Mouse (Mus musculus): ENCODE data around the gene Terf2ip. TPM values are rescaled to one million over a fixed set of nuclear protein-coding genes. Genes with fewer than 3 reads are reported as not detected.

Terf2ip gene
- polyA plus RNA-seq, 1 experiment from 2014 or later = 16.7 TPM

DNA sequence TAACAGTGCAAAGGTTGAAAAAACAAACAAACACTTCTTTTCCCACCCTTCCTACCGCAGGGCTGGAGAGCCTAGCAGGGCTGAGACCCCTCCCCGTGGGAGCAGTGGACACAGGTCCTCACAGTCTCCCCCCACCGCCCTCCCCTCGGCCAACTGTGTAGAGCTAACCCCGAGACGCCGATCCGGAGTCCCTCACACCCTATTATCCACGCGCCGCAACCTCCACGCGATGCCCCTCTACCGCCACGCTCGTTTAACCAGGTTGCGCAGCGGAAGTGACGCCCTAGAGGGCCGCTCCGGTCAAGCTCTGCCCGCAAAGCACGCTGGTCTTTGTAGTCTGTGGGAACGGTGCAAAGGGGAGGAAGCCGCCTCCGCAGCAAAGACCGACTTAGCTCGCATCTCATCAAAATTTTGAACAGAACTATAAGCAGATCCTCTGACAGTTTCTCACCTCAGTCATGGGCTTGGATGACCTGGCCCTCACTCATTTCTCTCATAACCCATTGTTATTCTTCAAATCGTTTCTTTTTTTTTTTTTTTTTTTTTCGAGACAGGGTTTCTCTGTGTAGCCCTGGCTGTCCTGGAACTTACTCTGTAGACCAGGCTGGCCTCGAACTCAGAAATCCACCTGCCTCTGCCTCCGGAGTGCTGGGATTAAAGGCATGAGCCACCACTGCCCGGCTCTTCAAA, 19.0 kb upstream of the Terf2ip start, which contains the start of gene Adat1:
Adat1 (minus strand) TSS at position 290 of the 690 bp plus-strand sequence.
- no peaks in the 10 kb centered on the region for H3K27me3 ChIP-seq (ENCODE audit: control insufficient read depth, insufficient read depth, low read length)
- H3K27ac ChIP-seq (ENCODE audit: low read depth, low read length) = no peak within 1 kb of the TSS
- peaks cover 32% of the 10 kb centered on the region for H3K36me3 ChIP-seq (ENCODE audit: control insufficient read depth, insufficient read depth, low read length)
- peak within 1 kb of the TSS; percentile 68 for H3K4me3 ChIP-seq (ENCODE audit: low read depth, low read length)
- H3K4me2 ChIP-seq = peak within 1 kb of the TSS; percentile 72
- peaks cover 6% of the 10 kb centered on the region; the same call in 1 of the 2 replicates for H3K4me1 ChIP-seq (ENCODE audit: control insufficient read depth, insufficient read depth, low read length)
- H3K9me3 ChIP-seq (replicated peaks; ENCODE audit: control insufficient read depth, low read length) = no peaks in the 10 kb centered on the region
- peak; percentile 91 for ATAC-seq (replicated peaks; ENCODE audit: insufficient number of reproducible peaks, low FRiP score, low TSS enrichment)
- peak within 1 kb of the TSS; percentile 76 for H3K9ac ChIP-seq (ENCODE audit: low read depth, low read length)
- 3% methylated on average over 32 of the region's 33 CpGs for WGBS (ENCODE audit: insufficient replicate concordance)

DNA sequence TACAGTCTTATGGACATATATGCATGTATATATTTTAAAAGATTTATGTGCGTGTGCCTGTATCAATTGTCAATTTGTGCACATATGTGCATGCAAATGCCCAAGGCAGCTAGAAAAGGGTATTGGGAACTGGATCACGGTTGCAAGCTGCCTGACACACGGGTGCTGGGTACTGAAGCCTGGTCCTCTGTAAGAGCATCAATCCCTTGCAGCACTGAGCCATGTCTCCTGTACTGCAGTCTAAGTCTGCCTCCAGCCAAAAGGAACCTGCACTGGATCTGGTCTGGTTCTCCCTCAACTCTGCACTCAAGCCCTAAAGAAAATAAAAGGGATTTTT, 18.5 kb upstream of the Terf2ip start:
- ATAC-seq (replicated peaks; ENCODE audit: insufficient number of reproducible peaks, low FRiP score, low TSS enrichment) = no peak
- no peak overlapping the region for H3K4me2 ChIP-seq
- 63% methylated on average over 3 of the region's 3 CpGs for WGBS (ENCODE audit: insufficient replicate concordance)
- H3K27me3 ChIP-seq (ENCODE audit: control insufficient read depth, insufficient read depth, low read length) = no peaks in the 10 kb centered on the region
- no peak overlapping the region for H3K27ac ChIP-seq (ENCODE audit: low read depth, low read length)
- peaks cover 33% of the 10 kb centered on the region for H3K36me3 ChIP-seq (ENCODE audit: control insufficient read depth, insufficient read depth, low read length)
- H3K9ac ChIP-seq (ENCODE audit: low read depth, low read length) = no peak overlapping the region
- H3K4me1 ChIP-seq (ENCODE audit: control insufficient read depth, insufficient read depth, low read length) = peaks cover 6% of the 10 kb centered on the region; the same call in 1 of the 2 replicates
- no peaks in the 10 kb centered on the region for H3K9me3 ChIP-seq (replicated peaks; ENCODE audit: control insufficient read depth, low read length)
- H3K4me3 ChIP-seq (ENCODE audit: low read depth, low read length) = no peak overlapping the region

DNA sequence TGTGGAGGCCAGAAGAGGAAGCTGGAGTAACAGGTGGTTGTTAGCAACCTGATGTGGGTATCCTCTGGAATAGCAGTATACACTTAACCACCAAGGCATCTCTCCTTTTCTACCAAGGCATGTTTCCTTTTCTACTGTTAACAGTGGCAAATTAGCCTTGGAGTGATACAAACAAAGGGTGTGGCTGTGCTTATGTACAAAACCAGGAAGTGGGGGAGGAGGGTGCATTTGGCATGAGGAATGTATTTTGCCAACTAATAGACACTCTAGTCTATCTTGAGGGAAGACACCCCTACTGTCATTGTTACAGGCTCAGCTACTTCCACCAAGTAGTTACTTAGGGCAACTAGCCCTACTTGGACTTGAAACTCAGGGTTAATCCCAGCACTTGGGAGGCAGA, 6.4 kb upstream of the Terf2ip start:
- H3K4me3 ChIP-seq (ENCODE audit: low read depth, low read length) = no peak overlapping the region
- H3K9ac ChIP-seq (ENCODE audit: low read depth, low read length) = no peak overlapping the region
- peaks cover 47% of the 10 kb centered on the region for H3K36me3 ChIP-seq (ENCODE audit: control insufficient read depth, insufficient read depth, low read length)
- H3K4me2 ChIP-seq = no peak overlapping the region
- ATAC-seq (replicated peaks; ENCODE audit: insufficient number of reproducible peaks, low FRiP score, low TSS enrichment) = no peak
- no peaks in the 10 kb centered on the region for H3K27me3 ChIP-seq (ENCODE audit: control insufficient read depth, insufficient read depth, low read length)
- H3K27ac ChIP-seq (ENCODE audit: low read depth, low read length) = no peak overlapping the region
- H3K9me3 ChIP-seq (replicated peaks; ENCODE audit: control insufficient read depth, low read length) = no peaks in the 10 kb centered on the region
- H3K4me1 ChIP-seq (ENCODE audit: control insufficient read depth, insufficient read depth, low read length) = no peaks in the 10 kb centered on the region

DNA sequence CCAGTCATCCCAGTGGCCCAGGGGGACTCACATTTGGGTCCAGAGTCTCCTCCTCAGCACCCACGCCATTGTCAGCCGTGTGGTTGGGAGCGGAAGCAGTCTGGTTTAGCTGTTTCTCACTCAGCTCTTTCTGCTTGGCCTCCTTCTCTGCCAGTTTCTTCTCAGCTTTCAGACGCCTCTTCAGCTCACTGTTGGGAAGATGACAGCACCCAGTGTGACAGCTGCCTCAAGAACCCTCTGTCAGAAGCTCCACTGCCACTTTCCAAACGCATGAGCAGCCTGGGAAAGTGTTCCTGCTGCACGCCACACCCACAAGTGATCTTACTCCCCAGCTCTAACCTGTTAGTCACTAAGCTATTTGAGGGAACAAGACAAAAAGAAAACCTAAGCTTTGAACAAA, 5.6 kb upstream of the Terf2ip start:
- Histone ChIP-seq H3K4me1 (ENCODE audit: control insufficient read depth, insufficient read depth, low read length) (peaks cover 4% of the 10 kb centered on the region; the same call in 1 of the 2 replicates), H3K9ac (ENCODE audit: low read depth, low read length) (no peak overlapping the region), H3K9me3 (replicated peaks; ENCODE audit: control insufficient read depth, low read length) (no peaks in the 10 kb centered on the region), H3K4me2 (no peak overlapping the region), H3K27me3 (ENCODE audit: control insufficient read depth, insufficient read depth, low read length) (no peaks in the 10 kb centered on the region), H3K27ac (ENCODE audit: low read depth, low read length) (no peak overlapping the region), H3K36me3 (ENCODE audit: control insufficient read depth, insufficient read depth, low read length) (peaks cover 38% of the 10 kb centered on the region), H3K4me3 (ENCODE audit: low read depth, low read length) (no peak overlapping the region)
- 86% methylated on average over 6 of the region's 6 CpGs for WGBS (ENCODE audit: insufficient replicate concordance)
- no peak for ATAC-seq (replicated peaks; ENCODE audit: insufficient number of reproducible peaks, low FRiP score, low TSS enrichment)

DNA sequence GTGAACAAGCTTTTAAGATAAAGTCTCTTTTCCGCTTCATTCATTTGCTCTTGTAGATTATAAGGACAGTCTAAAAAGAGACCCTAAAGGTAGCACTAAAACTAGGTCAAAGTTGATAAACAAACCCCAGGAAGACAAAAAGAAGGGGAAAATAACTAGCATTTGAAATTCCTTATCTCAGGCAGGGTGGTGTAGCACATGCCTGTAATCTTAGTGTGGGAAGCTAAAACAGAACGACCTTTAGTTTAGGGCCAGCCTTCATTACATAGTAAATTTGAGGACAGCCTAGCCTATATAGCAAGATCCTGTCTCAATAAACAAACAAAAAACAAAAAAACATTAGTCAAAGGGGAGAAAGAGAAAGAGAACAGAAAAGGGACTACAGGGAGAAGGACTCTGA, 3.5 kb upstream of the Terf2ip start:
- no peak overlapping the region for H3K4me2 ChIP-seq
- no peaks in the 10 kb centered on the region for H3K27me3 ChIP-seq (ENCODE audit: control insufficient read depth, insufficient read depth, low read length)
- no peak overlapping the region for H3K27ac ChIP-seq (ENCODE audit: low read depth, low read length)
- no peaks in the 10 kb centered on the region for H3K9me3 ChIP-seq (replicated peaks; ENCODE audit: control insufficient read depth, low read length)
- no peak for ATAC-seq (replicated peaks; ENCODE audit: insufficient number of reproducible peaks, low FRiP score, low TSS enrichment)
- peaks cover 9% of the 10 kb centered on the region for H3K4me1 ChIP-seq (ENCODE audit: control insufficient read depth, insufficient read depth, low read length)
- no peak overlapping the region for H3K4me3 ChIP-seq (ENCODE audit: low read depth, low read length)
- peaks cover 18% of the 10 kb centered on the region for H3K36me3 ChIP-seq (ENCODE audit: control insufficient read depth, insufficient read depth, low read length)
- WGBS (ENCODE audit: insufficient replicate concordance) = 85% methylated on average over 2 of the region's 2 CpGs
- no peak overlapping the region for H3K9ac ChIP-seq (ENCODE audit: low read depth, low read length)

DNA sequence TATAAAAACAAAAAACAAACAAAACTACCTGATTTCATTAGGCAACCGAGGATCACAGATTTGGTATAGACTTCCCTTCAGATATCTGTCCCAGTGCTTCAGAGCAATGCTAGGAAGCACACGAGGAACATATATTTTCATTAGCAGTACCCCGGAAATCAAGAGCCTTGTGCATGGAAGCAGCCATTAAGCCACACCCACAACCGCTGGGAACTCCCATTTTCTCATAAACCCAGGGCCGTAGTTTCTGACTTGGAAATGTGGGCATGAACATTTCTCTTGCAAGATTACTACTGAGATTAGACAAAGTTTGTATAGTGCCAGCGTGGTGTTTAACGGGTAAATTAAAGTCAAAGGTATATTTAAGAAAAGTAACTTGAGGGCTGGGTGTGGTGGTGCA, 1.6 kb upstream of the Terf2ip start:
- WGBS (ENCODE audit: insufficient replicate concordance) = 87% methylated on average over 7 of the region's 7 CpGs
- H3K9ac ChIP-seq (ENCODE audit: low read depth, low read length) = no peak overlapping the region
- no peak overlapping the region; the same call in 1 of the 2 replicates for H3K4me2 ChIP-seq
- no peaks in the 10 kb centered on the region for H3K27me3 ChIP-seq (ENCODE audit: control insufficient read depth, insufficient read depth, low read length)
- H3K36me3 ChIP-seq (ENCODE audit: control insufficient read depth, insufficient read depth, low read length) = peaks cover 4% of the 10 kb centered on the region
- ATAC-seq (replicated peaks; ENCODE audit: insufficient number of reproducible peaks, low FRiP score, low TSS enrichment) = no peak
- H3K4me1 ChIP-seq (ENCODE audit: control insufficient read depth, insufficient read depth, low read length) = peaks cover 16% of the 10 kb centered on the region
- no peak overlapping the region for H3K4me3 ChIP-seq (ENCODE audit: low read depth, low read length)
- H3K27ac ChIP-seq (ENCODE audit: low read depth, low read length) = no peak overlapping the region
- H3K9me3 ChIP-seq (replicated peaks; ENCODE audit: control insufficient read depth, low read length) = no peaks in the 10 kb centered on the region

DNA sequence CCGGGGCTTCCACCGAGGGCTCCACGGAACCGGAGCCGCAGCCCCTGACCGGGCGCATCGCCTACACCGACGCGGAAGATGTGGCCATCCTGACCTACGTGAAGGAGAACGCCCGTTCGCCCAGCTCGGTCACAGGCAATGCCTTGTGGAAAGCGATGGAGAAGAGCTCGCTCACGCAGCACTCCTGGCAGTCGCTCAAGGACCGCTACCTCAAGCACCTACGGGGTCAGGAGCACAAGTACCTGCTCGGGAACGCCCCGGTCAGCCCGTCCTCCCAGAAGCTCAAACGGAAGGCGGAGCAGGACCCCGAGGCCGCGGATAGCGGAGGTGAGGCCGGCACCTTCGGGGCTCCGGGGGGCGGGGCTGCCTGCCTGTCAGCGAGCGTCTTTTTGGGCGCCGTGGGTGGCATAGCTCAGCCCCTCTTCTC, 631 bp downstream of the Terf2ip start:
- WGBS (ENCODE audit: insufficient replicate concordance) = under 1% methylated on average over 39 of the region's 40 CpGs
- peak overlapping the region; percentile 88 for H3K9ac ChIP-seq (ENCODE audit: low read depth, low read length)
- H3K36me3 ChIP-seq (ENCODE audit: control insufficient read depth, insufficient read depth, low read length) = no peaks in the 10 kb centered on the region
- H3K4me1 ChIP-seq (ENCODE audit: control insufficient read depth, insufficient read depth, low read length) = peaks cover 16% of the 10 kb centered on the region
- peak; percentile 27 for ATAC-seq (replicated peaks; ENCODE audit: insufficient number of reproducible peaks, low FRiP score, low TSS enrichment)
- peak overlapping the region; percentile 100 for H3K4me3 ChIP-seq (ENCODE audit: low read depth, low read length)
- H3K4me2 ChIP-seq = peak overlapping the region; percentile 94
- H3K9me3 ChIP-seq (replicated peaks; ENCODE audit: control insufficient read depth, low read length) = no peaks in the 10 kb centered on the region
- peak overlapping the region; percentile 74 for H3K27ac ChIP-seq (ENCODE audit: low read depth, low read length)
- H3K27me3 ChIP-seq (ENCODE audit: control insufficient read depth, insufficient read depth, low read length) = no peaks in the 10 kb centered on the region

DNA sequence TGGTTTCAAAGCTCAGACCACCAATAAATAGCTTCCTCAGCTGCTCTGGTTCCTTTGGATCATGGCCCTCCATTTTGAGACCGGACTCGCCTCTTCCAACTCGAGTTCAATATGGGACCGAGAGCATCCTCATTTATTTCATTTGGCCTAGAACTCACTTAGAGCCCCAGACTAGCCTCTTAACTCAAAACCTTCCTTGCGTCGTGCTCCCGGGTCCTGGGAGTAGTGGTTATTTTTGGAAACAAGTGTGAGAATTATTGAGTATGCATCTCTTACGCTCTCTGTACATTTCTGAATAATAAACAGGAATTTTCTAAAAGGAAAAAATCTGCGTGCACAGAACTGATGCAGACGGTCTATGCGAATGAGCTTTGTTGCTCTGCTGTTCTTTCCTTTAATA, 3.7 kb downstream of the Terf2ip start, which contains the start of gene Gm6793:
Gm6793 (minus strand) TSS at position 101 of the 400 bp plus-strand sequence.
- peaks cover 16% of the 10 kb centered on the region for H3K4me1 ChIP-seq (ENCODE audit: control insufficient read depth, insufficient read depth, low read length)
- peaks cover 7% of the 10 kb centered on the region for H3K36me3 ChIP-seq (ENCODE audit: control insufficient read depth, insufficient read depth, low read length)
- H3K27me3 ChIP-seq (ENCODE audit: control insufficient read depth, insufficient read depth, low read length) = no peaks in the 10 kb centered on the region
- no peak within 1 kb of the TSS for H3K27ac ChIP-seq (ENCODE audit: low read depth, low read length)
- H3K9me3 ChIP-seq (replicated peaks; ENCODE audit: control insufficient read depth, low read length) = no peaks in the 10 kb centered on the region
- H3K4me3 ChIP-seq (ENCODE audit: low read depth, low read length) = no peak within 1 kb of the TSS
- no peak within 1 kb of the TSS for H3K4me2 ChIP-seq
- WGBS (ENCODE audit: insufficient replicate concordance) = 89% methylated on average over 11 of the region's 11 CpGs
- ATAC-seq (replicated peaks; ENCODE audit: insufficient number of reproducible peaks, low FRiP score, low TSS enrichment) = no peak
- no peak within 1 kb of the TSS for H3K9ac ChIP-seq (ENCODE audit: low read depth, low read length)

DNA sequence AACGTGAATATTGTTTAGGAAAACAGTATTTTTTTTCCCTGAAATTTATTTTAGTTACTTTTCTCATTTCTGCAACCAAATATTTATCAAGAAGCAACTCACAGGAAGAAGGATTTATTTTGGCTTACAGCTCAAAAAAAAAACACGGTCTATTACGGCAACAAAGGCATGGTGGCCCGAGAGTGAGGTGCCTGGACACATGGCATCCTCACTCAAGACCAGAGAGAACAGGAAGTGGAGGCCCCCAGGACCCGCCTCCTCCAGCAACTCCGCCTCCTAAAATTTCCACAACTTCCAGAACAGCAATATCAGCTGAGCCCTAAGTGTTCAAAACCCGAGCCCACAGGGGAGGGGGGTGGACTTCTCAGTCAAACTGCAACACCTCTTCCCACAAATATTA, 18.3 kb downstream of the Terf2ip start:
- Histone ChIP-seq H3K27me3 (ENCODE audit: control insufficient read depth, insufficient read depth, low read length) (no peaks in the 10 kb centered on the region), H3K9ac (ENCODE audit: low read depth, low read length) (no peak overlapping the region), H3K4me2 (no peak overlapping the region), H3K4me3 (ENCODE audit: low read depth, low read length) (no peak overlapping the region), H3K27ac (ENCODE audit: low read depth, low read length) (no peak overlapping the region), H3K4me1 (ENCODE audit: control insufficient read depth, insufficient read depth, low read length) (no peaks in the 10 kb centered on the region), H3K36me3 (ENCODE audit: control insufficient read depth, insufficient read depth, low read length) (no peaks in the 10 kb centered on the region), H3K9me3 (replicated peaks; ENCODE audit: control insufficient read depth, low read length) (no peaks in the 10 kb centered on the region)
- WGBS (ENCODE audit: insufficient replicate concordance) = 72% methylated on average over 7 of the region's 7 CpGs
- no peak for ATAC-seq (replicated peaks; ENCODE audit: insufficient number of reproducible peaks, low FRiP score, low TSS enrichment)
